Mouse (Mus musculus) thymus, postnatal 36 days (tissue): ENCODE measurements around the gene En1.

Experiments
- DNase-seq, 2 experiments: peaks; one replicate each; pipeline ENCODE4 v3.0.0; 2022; ENCODE audit warnings: mixed read lengths in 2 of 2

En1 gene

DNA sequence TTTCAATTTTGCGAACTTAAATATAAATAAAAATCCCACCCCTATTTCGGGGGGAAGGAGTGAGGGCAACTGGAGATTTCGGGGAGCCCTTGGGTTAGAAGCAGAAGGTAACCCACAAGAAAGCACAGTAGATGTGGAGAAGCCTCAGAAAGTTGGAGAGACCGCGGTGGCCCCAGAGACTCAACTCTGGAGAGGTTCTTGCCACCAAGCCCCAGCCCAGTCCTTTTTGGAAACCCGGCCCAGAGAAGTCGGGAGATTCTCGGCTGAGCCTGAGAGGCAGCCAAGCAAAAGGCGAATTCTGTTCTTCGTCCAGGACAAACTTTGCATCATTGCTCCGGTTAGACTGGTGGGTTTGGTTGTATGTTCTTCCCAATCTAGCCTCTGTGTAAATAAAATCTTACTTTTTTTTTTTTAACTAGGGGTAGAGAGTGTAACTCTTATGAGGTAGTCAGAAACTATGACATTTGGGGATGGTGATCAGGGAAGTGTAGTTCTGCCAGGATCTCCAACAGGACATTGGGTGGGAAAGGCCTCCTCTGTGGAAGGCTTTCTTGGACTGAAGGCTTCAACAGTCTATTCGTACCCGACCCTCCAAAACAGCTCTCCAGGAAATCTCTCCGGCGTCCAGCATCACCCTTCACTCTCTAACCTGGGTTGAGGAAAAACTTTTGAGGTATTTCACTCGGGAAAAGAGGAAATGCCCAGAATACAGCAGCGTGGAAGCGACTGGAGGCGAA lies 1.5 kb upstream of the En1 start:
- no peak for DNase-seq

DNA sequence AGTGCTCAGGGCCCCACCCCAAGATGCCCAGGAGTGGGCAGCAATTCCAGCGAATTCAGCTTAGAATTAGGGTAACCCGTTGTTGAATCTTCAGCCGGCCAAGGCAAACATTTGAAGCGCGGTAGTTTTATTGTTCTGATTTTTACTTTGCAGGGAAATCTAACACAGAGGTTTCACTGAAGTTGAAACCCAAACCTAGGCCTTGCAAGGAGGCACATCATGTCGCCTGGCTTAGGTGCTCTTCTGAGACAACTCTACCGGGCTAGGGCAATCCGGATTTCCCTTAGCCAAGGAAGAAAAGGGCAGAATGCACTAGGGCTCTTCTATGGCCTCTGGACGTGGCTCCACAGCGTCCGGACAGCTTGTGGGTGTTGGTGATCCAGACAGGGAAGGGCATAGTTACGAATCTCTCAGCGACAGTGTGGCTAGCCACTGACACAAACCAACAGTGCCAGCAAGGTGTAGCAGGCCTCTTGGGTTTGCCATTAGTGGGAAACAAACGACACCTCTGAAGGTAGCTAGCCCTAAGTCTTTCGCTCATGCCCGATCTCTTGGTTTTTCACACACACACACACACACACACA lies 873 bp upstream of the En1 start:
- DNase-seq = no peak

DNA sequence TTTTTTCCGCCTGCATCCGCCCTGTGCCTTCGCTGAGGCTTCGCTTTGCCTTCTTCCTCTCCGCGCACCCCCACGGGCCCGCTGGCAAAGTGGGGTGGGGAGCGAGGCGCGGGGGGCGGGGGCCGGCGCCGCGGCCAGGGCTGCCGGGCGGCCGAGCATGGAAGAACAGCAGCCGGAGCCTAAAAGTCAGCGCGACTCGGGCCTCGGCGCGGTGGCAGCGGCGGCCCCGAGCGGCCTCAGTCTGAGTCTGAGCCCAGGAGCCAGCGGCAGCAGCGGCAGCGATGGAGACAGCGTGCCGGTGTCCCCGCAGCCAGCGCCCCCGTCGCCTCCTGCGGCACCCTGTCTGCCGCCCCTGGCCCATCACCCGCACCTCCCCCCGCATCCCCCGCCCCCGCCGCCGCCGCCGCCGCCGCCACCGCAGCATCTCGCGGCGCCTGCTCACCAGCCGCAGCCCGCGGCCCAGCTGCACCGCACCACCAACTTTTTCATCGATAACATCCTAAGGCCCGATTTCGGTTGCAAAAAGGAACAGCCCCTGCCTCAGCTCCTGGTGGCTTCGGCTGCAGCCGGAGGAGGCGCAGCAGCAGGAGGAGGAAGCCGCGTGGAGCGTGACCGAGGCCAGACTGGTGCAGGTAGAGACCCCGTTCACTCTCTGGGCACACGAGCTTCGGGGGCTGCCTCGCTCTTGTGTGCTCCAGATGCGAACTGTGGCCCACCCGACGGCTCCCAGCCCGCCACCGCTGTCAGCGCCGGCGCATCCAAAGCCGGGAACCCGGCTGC lies 848 bp downstream of the En1 start:
- DNase-seq = no peak

DNA sequence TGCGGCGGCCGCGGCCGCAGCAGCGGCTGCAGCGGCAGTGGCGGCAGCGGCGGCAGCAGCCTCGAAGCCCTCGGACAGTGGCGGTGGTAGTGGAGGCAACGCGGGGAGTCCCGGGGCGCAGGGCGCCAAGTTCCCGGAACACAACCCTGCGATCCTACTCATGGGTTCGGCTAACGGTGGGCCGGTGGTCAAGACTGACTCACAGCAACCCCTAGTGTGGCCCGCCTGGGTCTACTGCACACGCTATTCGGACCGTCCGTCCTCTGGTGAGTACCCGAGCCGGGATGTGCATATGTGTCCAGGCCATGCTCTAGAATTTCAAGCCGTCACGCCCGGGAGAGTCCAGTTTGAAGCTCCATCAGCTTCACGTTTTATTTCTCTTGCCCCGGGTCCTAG lies 1.4 kb downstream of the En1 start:
- no peak for DNase-seq

DNA sequence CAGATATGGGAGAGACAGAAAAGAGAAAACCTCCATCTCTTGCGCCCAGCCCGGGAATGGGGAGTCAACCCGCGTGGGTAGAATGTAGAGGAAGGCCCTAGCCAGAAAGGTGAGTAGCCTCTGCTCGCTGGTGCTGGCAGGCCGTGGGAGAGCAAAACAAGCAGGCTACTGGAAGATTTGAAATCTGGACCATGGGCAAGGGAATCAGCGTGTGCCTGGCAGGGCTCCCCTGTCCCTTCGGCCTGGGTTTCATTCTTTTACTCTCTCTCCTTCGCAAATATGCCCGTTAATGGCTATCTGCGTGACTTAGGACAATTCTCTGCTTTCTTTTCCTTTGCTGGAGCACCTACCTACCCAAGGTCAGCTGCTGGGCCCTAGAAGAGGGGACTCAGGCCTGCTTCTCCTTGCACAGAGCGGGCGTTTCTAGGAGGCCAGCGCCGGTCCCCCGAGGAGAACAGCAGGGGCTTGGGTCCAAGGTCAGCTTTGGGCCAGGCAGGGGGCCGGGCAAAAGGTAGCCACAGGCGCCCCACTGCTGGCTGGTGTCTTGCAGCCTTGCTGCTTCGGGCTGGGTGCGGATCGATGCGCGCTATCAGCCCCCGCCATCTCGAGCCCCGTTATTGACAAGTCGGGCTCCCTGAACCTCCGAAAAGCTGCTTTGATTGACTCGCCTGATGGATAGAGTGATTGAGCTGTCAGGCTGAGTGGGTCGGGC lies 2.4 kb downstream of the En1 start:
- DNase-seq = no peak

DNA sequence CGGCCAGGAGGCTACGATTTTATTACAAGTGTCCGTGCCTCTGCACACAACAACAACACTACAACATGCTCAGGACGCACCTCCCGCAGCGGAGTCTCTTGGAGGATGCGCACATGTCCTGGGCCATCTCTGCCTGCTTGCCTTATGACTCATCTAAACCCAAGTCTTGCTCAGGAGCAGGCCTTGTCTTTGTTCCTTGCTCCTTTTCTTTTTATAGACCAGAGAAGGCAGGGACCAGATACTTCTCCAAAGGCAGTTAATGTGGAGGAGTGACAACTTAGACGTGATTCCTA lies 2.9 kb downstream of the En1 start:
- DNase-seq = no peak

DNA sequence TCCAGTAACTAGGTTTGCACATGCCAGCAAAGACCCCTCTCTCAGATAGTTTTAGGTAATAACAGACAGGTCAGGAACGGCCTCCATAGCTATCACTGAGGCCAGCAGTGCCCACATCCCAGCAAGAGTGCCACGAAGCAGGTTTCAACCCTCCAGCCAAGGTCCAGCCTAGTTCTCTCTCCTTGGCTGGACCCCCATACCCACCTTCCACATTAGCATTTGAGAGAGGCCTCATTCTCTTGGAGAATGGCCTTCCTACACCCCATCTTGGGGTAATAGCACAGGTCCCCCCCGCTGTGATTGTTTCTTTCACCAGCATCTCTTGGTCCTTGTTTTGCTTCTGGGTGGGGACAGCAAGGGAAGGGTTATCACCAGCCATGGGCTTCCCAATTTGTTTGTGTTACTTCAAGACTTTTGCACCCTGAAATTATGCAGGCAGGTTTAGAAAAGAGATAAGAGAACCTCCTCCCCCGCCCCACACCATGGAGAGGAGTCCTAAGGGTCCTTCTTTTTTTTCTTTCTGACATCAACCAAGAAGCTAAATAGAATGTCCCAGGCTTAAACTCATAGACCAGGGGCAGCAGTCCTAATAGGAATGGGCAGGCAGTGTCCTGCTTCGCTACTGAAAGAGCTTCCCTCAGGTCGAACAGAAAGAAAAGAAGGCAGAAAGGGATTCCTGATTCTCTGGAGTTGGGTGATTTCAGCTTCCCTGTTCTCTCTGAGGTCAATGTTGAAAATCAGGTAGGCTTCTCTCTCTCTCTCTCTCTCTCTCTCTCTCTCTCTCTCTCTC lies 3.5 kb downstream of the En1 start:
- no peak for DNase-seq

DNA sequence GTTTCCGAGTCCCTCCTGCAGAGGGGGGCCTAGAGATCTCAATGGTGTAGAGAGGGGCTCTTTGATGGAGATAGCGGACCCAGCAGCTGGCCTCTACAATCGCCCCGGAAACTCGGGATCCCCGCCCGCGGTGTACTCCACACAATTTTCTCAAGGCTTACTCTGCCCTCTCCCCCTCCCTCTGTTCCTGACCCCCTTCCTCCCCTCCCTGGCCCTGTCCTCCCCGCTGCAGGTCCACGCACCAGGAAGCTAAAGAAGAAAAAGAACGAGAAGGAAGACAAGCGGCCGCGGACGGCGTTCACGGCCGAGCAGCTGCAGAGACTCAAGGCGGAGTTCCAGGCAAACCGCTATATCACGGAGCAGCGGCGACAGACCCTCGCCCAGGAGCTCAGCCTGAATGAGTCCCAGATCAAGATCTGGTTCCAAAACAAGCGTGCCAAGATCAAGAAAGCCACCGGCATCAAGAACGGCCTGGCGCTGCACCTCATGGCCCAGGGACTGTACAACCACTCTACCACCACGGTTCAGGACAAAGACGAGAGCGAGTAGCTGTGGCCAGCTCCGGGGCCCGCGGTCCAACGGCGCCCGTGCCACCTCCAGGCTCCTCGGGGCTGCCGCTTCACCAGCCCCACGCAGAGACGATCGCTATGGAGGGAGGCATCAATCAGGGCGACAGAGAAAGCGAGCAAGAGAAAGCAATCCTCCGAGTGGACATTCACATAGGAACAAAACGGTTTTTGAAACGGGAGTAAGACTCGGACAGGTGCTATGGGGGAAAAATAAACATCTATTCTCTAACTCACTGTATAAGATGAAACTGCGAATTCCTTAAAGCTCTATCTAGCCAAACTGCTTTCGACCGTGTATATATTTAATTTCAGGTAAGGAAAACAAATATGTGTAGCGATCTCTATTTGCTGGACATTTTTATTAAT lies 4.7 kb downstream of the En1 start:
- no peak for DNase-seq

DNA sequence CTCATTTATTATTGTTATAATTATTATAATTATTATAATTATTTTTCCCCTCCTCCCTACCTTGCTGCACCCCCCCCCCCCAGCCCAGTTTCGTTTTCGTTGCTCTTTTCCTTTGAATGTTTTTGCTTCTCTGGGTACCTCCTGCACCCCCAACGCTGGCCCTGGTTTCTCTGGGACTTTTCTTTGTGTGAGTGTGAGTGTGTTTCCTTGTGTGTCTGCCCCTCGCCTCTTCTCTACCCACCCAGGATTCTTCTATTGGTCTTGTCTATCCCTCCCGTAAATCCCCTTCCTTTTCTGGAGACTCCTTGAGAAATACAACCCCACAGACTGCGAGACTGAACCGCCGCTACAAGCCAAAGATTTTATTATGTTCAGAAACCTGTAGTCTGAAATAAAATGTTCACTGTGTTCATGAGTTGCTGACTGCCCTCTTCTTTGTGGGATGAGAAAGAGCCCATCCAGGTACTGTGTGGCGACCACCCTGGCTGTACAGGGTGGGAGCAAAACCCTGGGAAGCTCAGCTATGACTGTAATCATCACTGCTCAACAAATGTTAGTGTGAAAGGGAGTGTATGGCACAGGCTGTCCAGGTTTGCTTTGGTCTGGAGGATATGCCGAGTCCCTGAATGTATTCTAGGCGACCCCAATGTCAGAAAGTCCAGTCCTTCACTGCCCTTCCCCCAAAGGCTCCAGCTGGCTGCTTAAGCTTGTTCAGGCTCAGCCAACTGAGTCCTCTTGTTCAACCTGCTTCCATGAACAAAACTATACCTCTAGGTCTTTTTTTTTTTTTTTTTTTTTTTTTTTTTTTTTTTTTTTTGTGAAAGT lies 5.6 kb downstream of the En1 start:
- no peak for DNase-seq

DNA sequence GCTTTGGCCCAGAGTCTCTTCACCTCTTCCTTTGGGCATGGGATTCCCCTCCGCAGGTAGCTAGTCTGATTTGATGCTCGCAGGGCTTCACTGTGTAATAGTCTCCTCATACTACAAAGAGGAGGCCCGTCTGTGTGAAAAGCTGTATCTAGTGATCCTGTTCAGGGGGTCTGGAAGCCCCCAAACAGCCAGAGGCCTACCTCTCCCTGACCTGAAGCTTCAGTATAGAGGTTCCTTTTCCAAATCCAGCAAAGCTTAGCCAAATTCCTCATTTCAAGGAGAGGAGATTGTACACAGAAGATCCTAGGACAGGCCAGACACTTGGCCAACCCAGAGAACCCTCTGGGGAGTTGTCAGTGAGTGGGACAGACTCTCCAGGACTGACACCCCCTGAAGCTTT lies 6.2 kb downstream of the En1 start:
- DNase-seq = no peak

DNA sequence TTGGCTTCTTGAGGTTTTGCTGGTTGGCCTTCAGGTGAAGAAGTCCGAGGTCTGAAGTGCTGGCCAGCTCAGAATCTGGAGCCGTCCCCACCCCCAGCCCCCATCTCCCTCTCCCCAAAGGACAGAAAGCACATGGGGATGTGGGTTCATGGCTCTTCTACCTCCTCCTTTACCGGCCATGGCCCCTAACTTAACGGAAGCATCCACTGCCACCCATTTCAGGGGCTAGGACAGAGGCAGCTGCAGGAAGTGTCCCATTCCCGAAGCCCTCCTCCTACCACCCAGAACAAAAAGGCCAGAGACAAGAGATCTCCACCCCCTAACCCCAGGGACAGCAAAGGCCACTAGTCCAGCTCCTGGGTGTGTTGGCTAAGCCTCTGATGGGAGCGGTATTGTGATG lies 7.4 kb downstream of the En1 start:
- no peak for DNase-seq

DNA sequence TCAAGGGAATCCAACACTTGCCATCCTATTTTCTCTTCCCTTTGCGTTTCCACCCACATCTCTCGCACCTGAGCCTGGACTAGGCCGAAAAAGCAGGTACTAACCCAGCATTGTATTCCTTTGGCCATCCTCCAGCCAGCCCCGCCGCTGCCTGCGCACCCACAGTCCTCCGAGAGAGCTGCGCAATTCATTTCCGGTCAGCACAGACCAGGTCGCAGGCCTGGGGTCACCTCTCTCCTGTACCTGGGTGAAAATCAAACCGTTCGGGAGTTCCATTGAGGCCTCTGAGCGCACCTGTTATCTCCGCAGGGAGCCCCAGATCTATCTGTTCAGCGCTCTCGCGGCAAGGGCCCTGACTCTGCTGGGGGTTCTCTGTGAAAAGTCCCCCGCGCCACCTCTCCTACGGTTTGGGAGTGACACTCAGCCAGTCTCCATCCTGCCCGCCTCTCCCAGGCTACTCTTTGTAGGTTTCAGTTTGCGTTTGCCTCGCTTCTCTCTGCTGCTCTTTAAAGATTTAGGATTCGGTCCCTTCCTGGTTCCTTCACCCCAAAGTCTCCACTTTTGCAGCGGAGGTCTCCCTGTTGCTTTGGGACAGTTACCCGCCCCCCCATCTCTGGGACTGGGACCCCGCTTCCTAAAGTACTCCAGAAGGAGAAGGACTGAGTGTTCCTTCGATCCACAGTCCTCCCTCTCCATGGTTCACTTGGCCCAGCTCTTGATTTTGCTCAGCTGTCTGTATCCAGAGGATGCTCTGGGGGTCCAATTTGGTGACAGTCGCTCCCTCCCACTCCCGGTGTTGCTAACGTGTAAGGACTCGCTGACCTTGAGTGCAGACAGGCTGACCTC lies 11.5 kb downstream of the En1 start:
- DNase-seq = no peak

DNA sequence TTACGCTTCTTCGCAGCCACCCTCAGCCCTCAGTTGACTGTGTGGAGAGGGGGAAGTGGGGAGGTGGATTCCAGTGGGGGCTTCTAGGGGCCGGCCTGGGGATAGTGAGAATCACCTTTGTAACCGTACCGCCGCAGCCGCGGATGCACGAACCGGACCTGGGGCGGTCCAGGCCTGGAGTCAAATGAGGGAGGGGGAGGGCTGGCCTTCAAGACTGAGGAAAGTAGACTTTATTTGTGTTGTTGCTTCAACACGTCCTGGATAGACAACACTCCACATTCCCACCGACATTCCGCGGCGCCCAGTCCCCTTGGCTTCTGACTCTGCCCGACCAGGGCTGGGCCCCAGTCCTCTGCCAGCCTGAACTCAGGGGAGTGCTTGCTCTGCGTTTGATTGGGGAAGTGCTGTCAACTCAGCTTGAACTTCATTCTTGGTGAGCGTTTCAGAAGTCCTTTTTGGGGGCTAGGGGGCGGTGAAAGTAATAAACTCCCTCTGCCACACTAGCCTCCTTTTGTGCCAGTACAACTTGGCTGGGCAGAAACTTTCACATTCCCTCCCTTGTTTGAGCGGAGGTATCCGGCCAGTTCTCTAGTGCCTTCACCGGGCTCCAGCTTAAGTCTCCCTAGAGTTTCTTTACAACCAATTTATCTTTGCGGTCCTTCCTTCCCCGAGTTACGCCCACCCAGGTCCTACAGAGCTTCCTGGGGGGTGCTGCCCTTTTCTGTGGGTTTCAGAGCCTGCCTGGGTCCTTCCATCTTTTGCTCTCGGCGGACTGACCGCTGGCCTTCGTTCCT lies 12.3 kb downstream of the En1 start:
- DNase-seq = no peak

DNA sequence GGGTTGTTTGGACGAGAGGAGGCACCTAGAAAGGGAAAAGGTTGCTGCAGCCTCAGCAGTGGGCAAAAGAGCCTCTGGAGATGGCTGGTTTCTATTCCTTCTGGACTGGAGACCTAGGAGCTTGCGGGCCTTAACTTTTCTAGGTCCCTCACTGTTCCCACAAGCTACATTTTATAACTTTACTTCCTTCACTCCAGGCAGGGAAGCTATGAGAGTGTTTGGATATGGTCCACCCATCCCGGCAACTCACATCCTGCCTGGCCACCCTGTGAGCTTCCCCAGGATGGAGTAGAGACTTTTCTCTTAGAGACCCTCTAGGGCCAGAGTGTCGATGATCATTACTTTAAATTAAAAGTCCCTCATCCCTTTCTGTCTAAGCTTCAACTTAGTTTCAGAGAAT lies 13.3 kb downstream of the En1 start:
- DNase-seq = no peak

DNA sequence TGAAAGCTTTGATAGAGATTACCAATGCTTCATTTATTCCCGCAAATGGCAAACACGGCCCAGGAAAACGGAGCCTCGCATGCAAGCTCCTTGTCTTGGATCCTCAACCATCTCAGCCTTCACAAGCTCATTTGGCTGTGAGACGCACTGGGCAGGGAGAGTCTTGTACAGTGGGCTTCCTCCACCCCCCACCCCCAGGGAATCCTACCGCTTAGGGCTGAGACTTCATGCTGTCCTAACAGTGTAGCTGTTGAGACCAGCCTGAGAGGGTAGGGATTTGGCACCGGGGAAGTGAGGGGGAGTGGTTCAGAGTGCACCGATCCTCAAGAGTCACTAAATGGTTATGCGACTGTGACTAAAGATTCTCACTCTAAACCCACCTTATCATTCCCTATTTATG lies 13.7 kb downstream of the En1 start:
- DNase-seq = no peak

DNA sequence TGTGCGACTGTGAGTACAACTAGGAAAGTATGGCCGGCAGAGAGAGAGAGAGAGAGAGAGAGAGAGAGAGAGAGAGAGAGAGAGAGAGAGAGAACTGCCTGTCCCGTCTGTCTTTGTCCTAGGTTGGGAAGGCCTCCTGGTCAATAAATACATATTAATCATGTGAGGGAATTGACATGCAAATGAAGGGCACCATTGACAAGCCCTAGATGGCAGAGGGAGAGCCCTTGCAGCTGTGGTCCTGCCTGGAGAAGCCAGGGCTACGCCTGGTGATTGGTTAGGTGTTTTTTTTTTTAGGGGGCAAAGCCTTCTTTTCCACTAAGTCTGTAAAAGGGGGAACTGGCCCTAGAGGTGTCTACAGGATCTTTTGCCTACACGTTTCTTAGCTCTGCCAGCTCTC lies 19.2 kb downstream of the En1 start:
- no peak for DNase-seq

DNA sequence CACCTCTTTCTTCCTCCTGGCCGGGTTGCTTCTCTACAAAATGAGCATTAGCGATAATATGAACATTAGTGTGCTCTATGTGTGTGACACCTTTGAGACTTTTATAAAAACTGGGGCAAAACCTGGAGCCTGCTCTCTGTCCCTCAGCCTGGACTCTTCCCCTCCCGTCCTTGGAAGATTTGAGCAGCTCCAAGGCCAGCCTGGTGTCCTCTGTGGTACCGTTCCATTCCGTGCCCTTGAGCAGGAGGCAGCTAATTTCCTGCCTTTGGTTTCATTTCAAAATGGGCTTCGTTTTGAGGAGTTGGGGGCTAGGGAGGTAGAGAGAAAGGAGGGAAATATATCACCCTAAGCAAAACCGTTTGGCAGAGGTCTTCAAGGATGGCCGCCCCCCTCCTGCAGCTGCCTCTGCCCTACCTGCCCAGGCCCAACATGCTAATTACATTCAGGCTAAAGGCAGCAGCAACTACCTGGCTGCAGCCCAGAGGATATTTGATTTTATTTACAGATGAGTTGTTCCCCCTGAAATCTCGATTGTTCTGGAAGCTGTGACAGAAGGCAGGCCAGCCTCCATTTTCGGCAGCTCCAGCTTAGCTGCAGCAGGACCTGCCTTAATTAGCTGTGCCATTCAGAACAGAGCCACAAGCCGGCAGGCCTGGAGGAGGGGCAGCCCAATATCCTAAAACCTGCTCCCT lies 24.9 kb downstream of the En1 start:
- DNase-seq = no peak

DNA sequence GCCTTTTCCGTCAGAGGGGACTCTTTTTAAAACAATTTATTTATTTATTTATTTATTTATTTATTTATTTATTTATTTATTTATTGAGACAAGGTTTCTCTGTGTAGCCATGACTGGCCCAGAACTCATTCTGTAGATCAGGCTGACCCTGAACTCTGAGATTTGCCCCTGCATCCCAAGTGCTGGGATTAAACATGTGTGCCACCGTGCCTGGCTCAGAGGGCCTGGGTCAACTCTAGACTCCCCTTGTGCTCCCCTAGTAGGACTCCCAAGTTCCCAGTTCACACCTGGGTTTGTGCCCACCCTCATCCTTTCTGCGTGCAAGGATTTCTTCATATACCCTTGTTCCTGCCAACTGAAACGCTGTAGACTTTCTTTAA lies 25.4 kb downstream of the En1 start:
- no peak for DNase-seq

DNA sequence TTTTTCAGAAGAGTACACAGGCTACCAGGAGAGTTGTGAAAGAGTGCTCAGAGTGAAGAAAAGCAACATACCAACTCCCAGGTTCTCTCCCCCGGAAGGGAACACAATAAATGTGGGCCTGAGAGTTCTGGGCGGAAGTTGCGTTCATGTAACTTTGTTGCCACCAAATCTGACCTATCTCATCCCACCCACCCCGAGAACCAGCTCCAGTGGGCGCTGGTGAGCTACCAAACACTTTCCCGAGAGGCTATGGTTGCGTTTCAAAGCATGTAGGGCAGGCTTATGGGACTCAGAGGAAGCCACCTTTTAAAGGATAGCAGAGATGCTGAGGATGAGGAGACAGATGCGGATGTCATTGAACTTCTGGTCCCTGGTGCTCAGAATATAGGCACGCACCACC lies 26.6 kb downstream of the En1 start:
- DNase-seq = no peak
